Mouse (Mus musculus) liver, embryonic 16.5 days (tissue): ENCODE results near the gene Chtf18. TPM values are rescaled to one million over a fixed set of nuclear protein-coding genes. Genes with fewer than 3 reads are reported as not detected.

ENCODE experiments used
- ATAC-seq: fragments of 200-750 bp; cut with Nextera tagmentation; 2 replicates; pipeline ENCODE4 v1.8.0; 2017; ENCODE audit warnings: low read depth, mild to moderate bottlenecking, moderate number of reproducible peaks, moderate library complexity
- H3K27ac ChIP-seq: fragments of 300-500 bp; sonication (generic); 2 replicates; pipeline ENCODE4 v1.5.1; 2014; ENCODE audit warnings: mild to moderate bottlenecking, low read length
- H3K27me3 ChIP-seq: fragments of 300-500 bp; sonication (generic); 2 replicates; pipeline ENCODE4 v1.6.1; 2014; ENCODE audit warnings: low read depth, low read length, mixed read lengths; ENCODE audit not compliant: control insufficient read depth, insufficient read depth
- H3K36me3 ChIP-seq: fragments of 300-500 bp; sonication (generic); 2 replicates; pipeline ENCODE4 v1.6.1; 2014; ENCODE audit warnings: mild to moderate bottlenecking; ENCODE audit not compliant: control insufficient read depth, insufficient read depth
- H3K4me1 ChIP-seq: fragments of 300-500 bp; sonication (generic); 2 replicates; pipeline ENCODE4 v1.6.1; 2014; ENCODE audit warnings: low read depth, low read length, mixed read lengths; ENCODE audit not compliant: control insufficient read depth
- H3K4me2 ChIP-seq: fragments of 300-500 bp; sonication (generic); 2 replicates; pipeline ENCODE4 v1.6.1; 2014; ENCODE audit warnings: low read depth, low read length, mixed read lengths
- H3K4me3 ChIP-seq: fragments of 300-500 bp; sonication (generic); 2 replicates; pipeline ENCODE4 v1.5.1; 2014; ENCODE audit warnings: low read depth, mild to moderate bottlenecking, low read length
- H3K9ac ChIP-seq: fragments of 300-500 bp; sonication (generic); 2 replicates; pipeline ENCODE4 v1.6.1; 2014; ENCODE audit warnings: low read depth, low read length
- H3K9me3 ChIP-seq: fragments of 300-500 bp; sonication (generic); replicated peaks from 2 replicates; pipeline ENCODE4 v1.6.1; 2016; ENCODE audit warnings: low read length; ENCODE audit not compliant: control insufficient read depth
- WGBS: fragments of 180-500 bp; shearing (Covaris S2); extraction: QIAGEN DNeasy Blood & Tissue Kit; methylation state at CpG from one replicate; pipeline ENCODE4 v1.1.7; 2014; ENCODE audit not compliant: insufficient replicate concordance; 5-methylcytosine and 5-hydroxymethylcytosine counted together
- polyA plus RNA-seq: library from polyadenylated mRNA; unstranded; fragments of >200 nt; fragmentation: Nextera tagmentation; extraction: Ambion mirVana; gene quantifications from 2 replicates; pipeline ENCODE4 v1.2.1, GENCODE M21; 2015

The Chtf18 gene
- polyA plus RNA-seq, 1 experiment from 2014 or later = 16.3 TPM

GRCm38 (mm10) chr17:25698446-25698845 is 28.8 kb downstream of the Chtf18 start:
- no peak overlapping the region for H3K27ac ChIP-seq
- no peaks in the 10 kb centered on the region for H3K4me1 ChIP-seq
- 14% methylated on average over 7 of the region's 7 CpGs for WGBS
- no peak for ATAC-seq
- H3K9me3 ChIP-seq = no peaks in the 10 kb centered on the region
- H3K9ac ChIP-seq = no peak overlapping the region
- H3K27me3 ChIP-seq = no peaks in the 10 kb centered on the region
- no peak overlapping the region for H3K4me2 ChIP-seq
- no peaks in the 10 kb centered on the region for H3K36me3 ChIP-seq
- H3K4me3 ChIP-seq = no peak overlapping the region

GRCm38 (mm10) chr17:25696263-25696662 is 31.0 kb downstream of the Chtf18 start:
- no peaks in the 10 kb centered on the region for H3K27me3 ChIP-seq
- no peak overlapping the region for H3K9ac ChIP-seq
- 23% methylated on average over 1 of the region's 1 CpGs for WGBS
- ATAC-seq = no peak
- no peak overlapping the region for H3K4me3 ChIP-seq
- H3K4me1 ChIP-seq = no peaks in the 10 kb centered on the region
- H3K4me2 ChIP-seq = no peak overlapping the region
- no peak overlapping the region for H3K27ac ChIP-seq
- no peaks in the 10 kb centered on the region for H3K9me3 ChIP-seq
- H3K36me3 ChIP-seq = no peaks in the 10 kb centered on the region

GRCm38 (mm10) chr17:25688922-25689321 is 38.3 kb downstream of the Chtf18 start:
- Histone ChIP-seq H3K4me2 (no peak overlapping the region), H3K4me3 (no peak overlapping the region), H3K36me3 (no peaks in the 10 kb centered on the region), H3K9me3 (no peaks in the 10 kb centered on the region), H3K27me3 (no peaks in the 10 kb centered on the region), H3K9ac (no peak overlapping the region), H3K27ac (no peak overlapping the region), H3K4me1 (no peaks in the 10 kb centered on the region)
- no peak for ATAC-seq
- WGBS = 62% methylated on average over 4 of the region's 4 CpGs

- Histone ChIP-seq H3K36me3 (no peaks in the 10 kb centered on the region), H3K4me3 (no peak overlapping the region), H3K4me1 (no peaks in the 10 kb centered on the region), H3K9me3 (no peaks in the 10 kb centered on the region), H3K27ac (no peak overlapping the region), H3K9ac (no peak overlapping the region), H3K27me3 (no peaks in the 10 kb centered on the region), H3K4me2 (no peak overlapping the region)
- ATAC-seq = no peak
- WGBS = 32% methylated on average over 7 of the region's 7 CpGs
Measured at GRCm38 (mm10) chr17:25686323-25686722, 40.9 kb downstream of the Chtf18 start.

GRCm38 (mm10) chr17:25681636-25682035 is 45.6 kb downstream of the Chtf18 start:
- no peaks in the 10 kb centered on the region for H3K9me3 ChIP-seq
- H3K27ac ChIP-seq = no peak overlapping the region
- no peak overlapping the region for H3K4me3 ChIP-seq
- H3K27me3 ChIP-seq = no peaks in the 10 kb centered on the region
- no peaks in the 10 kb centered on the region for H3K4me1 ChIP-seq
- no peaks in the 10 kb centered on the region for H3K36me3 ChIP-seq
- no peak for ATAC-seq
- no peak overlapping the region for H3K4me2 ChIP-seq
- WGBS = 47% methylated on average over 4 of the region's 4 CpGs
- no peak overlapping the region for H3K9ac ChIP-seq

GRCm38 (mm10) chr17:25679818-25680217 is 47.4 kb downstream of the Chtf18 start:
- Histone ChIP-seq H3K27ac (no peak overlapping the region), H3K36me3 (no peaks in the 10 kb centered on the region), H3K4me3 (no peak overlapping the region), H3K27me3 (no peaks in the 10 kb centered on the region), H3K9ac (no peak overlapping the region), H3K4me2 (no peak overlapping the region), H3K4me1 (no peaks in the 10 kb centered on the region), H3K9me3 (no peaks in the 10 kb centered on the region)
- WGBS = 13% methylated on average over 5 of the region's 5 CpGs
- ATAC-seq = no peak

- no peak overlapping the region for H3K4me3 ChIP-seq
- H3K4me2 ChIP-seq = no peak overlapping the region
- H3K36me3 ChIP-seq = no peaks in the 10 kb centered on the region
- no peak overlapping the region for H3K9ac ChIP-seq
- ATAC-seq = no peak
- WGBS = 43% methylated on average over 6 of the region's 6 CpGs
- no peaks in the 10 kb centered on the region for H3K9me3 ChIP-seq
- no peak overlapping the region for H3K27ac ChIP-seq
- no peaks in the 10 kb centered on the region for H3K4me1 ChIP-seq
- no peaks in the 10 kb centered on the region for H3K27me3 ChIP-seq
Measured at GRCm38 (mm10) chr17:25677969-25678368, 49.2 kb downstream of the Chtf18 start.

- Histone ChIP-seq H3K4me3 (no peak overlapping the region), H3K9me3 (no peaks in the 10 kb centered on the region), H3K9ac (no peak overlapping the region), H3K27me3 (no peaks in the 10 kb centered on the region), H3K4me2 (no peak overlapping the region), H3K36me3 (no peaks in the 10 kb centered on the region), H3K27ac (no peak overlapping the region), H3K4me1 (no peaks in the 10 kb centered on the region)
- no peak for ATAC-seq
Measured at GRCm38 (mm10) chr17:25672982-25673381, 54.2 kb downstream of the Chtf18 start.
